Mouse (Mus musculus): ENCODE data around the gene Sart3.

- no peak for TF ChIP-seq POLR2A (IDR thresholded peaks at IDR 0.05; ENCODE audit: borderline replicate concordance, extremely low read depth, insufficient read depth, insufficient read length, poor library complexity, severe bottlenecking)
- no peak for TF ChIP-seq CTCF (IDR thresholded peaks at IDR 0.05; ENCODE audit: borderline replicate concordance, extremely low read depth, insufficient read depth, insufficient read length)
These were observed 16.9 kb upstream of the Sart3 start for GRCm38 (mm10) chr5:113789075-113789788.

Data from brain, embryonic 14.5 days (tissue).